9 mouse cellular contexts compared by ENCODE assay signal in the genomic region with DNA sequence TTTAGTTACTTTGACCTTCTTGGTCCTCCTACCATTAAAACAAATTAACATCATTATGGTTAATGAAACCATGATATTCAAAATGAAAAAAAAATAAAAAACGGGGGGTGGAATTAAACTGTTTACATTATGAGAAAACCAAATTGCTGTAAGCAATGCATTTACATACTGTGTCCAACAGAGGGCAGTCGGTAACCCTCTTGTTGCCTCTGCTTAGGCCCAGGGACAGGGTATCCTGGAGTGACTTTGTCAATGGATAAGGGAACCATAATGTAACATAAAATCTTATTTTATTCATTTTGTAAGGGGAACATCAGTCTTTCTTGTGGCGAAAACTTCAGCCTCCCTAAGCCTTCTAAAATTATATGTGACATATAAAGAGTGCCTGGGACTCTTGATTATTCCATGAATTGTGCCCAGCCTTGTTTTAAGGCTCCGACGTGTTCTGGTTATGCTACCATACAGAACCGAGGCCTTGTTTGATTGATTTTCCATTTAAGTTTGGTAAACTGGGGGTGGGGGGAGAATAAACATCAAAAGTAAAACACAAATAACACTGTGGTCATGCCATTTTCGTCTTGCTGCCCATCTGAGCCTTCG.
DNase-seq lines count a peak whose midpoint lies in the region; ATAC-seq and TF ChIP-seq lines count a peak whose summit lies in the region.
"Had no signal": no experiment of that assay in that cellular context is flagged by ENCODE, and none has a peak within 500 bp of the region (broad histone marks: within the 10 kb centered on the region; RNA-seq: fewer than 3 reads in every experiment).

No protein-coding gene starts in this region.

- WGBS in cerebellum, adult 2 months: 67% methylated on average over 8 of the region's 8 CpGs
- WGBS in lung, adult 2 months: 70% methylated on average over 8 of the region's 8 CpGs
- WGBS in lung, embryonic 14.5 days: 61% methylated on average over 8 of the region's 8 CpGs

- no peak overlapping the region for H3K4me2 ChIP-seq in lung, embryonic 14.5 days
- H3K4me2 ChIP-seq: neural tube, embryonic 13.5 days had no signal

- no peak overlapping the region for H3K9ac ChIP-seq in lung, embryonic 14.5 days
- H3K9ac ChIP-seq: neural tube, embryonic 13.5 days had no signal

- no peak overlapping the region for H3K27ac ChIP-seq in cerebellum, adult 2 months (ENCODE audit: insufficient read depth, low read length)
- H3K27ac ChIP-seq in cortical plate, adult 2 months (ENCODE audit: insufficient read depth, low read length): no peak overlapping the region
- H3K27ac ChIP-seq in lung, embryonic 14.5 days (ENCODE audit: low read depth): no peak overlapping the region
- H3K27ac ChIP-seq: neural tube, embryonic 13.5 days had no signal

- no peak for TF ChIP-seq POLR2A in cerebellum, adult 2 months (IDR thresholded peaks at IDR 0.05; ENCODE audit: borderline replicate concordance, insufficient read depth, low read length)
- TF ChIP-seq POLR2A in lung, adult 2 months (IDR thresholded peaks at IDR 0.05; ENCODE audit: borderline replicate concordance, extremely low read depth, low read depth, low read length): no peak
- no peak for TF ChIP-seq POLR2A in cortical plate, adult 2 months (IDR thresholded peaks at IDR 0.05; ENCODE audit: extremely low read depth, insufficient read depth, low read length)

- peak; percentile 60; the same call in 1 of the 2 replicates for ATAC-seq in lung, embryonic 14.5 days (ENCODE audit: insufficient read depth)

- peak; percentile 52 for TF ChIP-seq CTCF in cerebellum, adult 2 months (IDR thresholded peaks at IDR 0.05; ENCODE audit: borderline replicate concordance, insufficient read depth, low read depth, low read length)
- peak; percentile 51 for TF ChIP-seq CTCF in lung, adult 2 months (IDR thresholded peaks at IDR 0.05; ENCODE audit: insufficient read depth, low read length)
- TF ChIP-seq CTCF in cortical plate, adult 2 months (IDR thresholded peaks at IDR 0.05; ENCODE audit: extremely low read depth, insufficient read depth, low read length): peak; percentile 66
- TF ChIP-seq CTCF in lung, embryonic 14.5 days (IDR thresholded peaks at IDR 0.05; ENCODE audit: low read depth): peak; percentile 72

- no peak for DNase-seq in cerebellum, adult 2 months
- DNase-seq in cerebellum, adult 9-10 months: no peak
- DNase-seq in lung, adult 2 months: no peak
- no peak for DNase-seq in lung, postnatal 4 days
- peak; percentile 74 for DNase-seq in lung, embryonic 14.5 days
- DNase-seq in testis, postnatal 10 days (ENCODE audit: low spot score): no peak
- no peak for DNase-seq in gastrocnemius, postnatal 10 days

- no peaks in the 10 kb centered on the region for H3K9me3 ChIP-seq in lung, embryonic 14.5 days (ENCODE audit: low read depth, low read length)
- H3K9me3 ChIP-seq: neural tube, embryonic 13.5 days had no signal

- no peak overlapping the region for H3K4me3 ChIP-seq in cerebellum, adult 2 months (replicated peaks; ENCODE audit: insufficient read depth, low read depth, low read length)
- H3K4me3 ChIP-seq in lung, adult 2 months (replicated peaks; ENCODE audit: extremely low read depth, low read depth, low read length): no peak overlapping the region
- no peak overlapping the region for H3K4me3 ChIP-seq in cortical plate, adult 2 months (ENCODE audit: insufficient read depth, low read length)
- no peak overlapping the region for H3K4me3 ChIP-seq in lung, embryonic 14.5 days (ENCODE audit: low read depth, low read length)
- H3K4me3 ChIP-seq: neural tube, embryonic 13.5 days had no signal

- no peaks in the 10 kb centered on the region for H3K36me3 ChIP-seq in lung, embryonic 14.5 days (ENCODE audit: insufficient read depth)
- H3K36me3 ChIP-seq: neural tube, embryonic 13.5 days had no signal

- no peaks in the 10 kb centered on the region for H3K4me1 ChIP-seq in cerebellum, adult 2 months (ENCODE audit: control insufficient read depth, insufficient read depth, low read length)
- no peaks in the 10 kb centered on the region for H3K4me1 ChIP-seq in lung, adult 2 months (ENCODE audit: control insufficient read depth, insufficient read depth, low read length)
- H3K4me1 ChIP-seq in cortical plate, adult 2 months (ENCODE audit: control insufficient read depth, insufficient read depth, low read length): no peaks in the 10 kb centered on the region
- H3K4me1 ChIP-seq in lung, embryonic 14.5 days (ENCODE audit: insufficient read depth): no peaks in the 10 kb centered on the region

- no peaks in the 10 kb centered on the region for H3K27me3 ChIP-seq in cerebellum, adult 2 months (ENCODE audit: control insufficient read depth, insufficient read depth, low read length)
- no peaks in the 10 kb centered on the region for H3K27me3 ChIP-seq in lung, embryonic 14.5 days (ENCODE audit: insufficient read depth, low read length)
- H3K27me3 ChIP-seq: neural tube, embryonic 13.5 days had no signal
